Mouse (Mus musculus): ENCODE measurements around the gene Sfxn3.

DNA sequence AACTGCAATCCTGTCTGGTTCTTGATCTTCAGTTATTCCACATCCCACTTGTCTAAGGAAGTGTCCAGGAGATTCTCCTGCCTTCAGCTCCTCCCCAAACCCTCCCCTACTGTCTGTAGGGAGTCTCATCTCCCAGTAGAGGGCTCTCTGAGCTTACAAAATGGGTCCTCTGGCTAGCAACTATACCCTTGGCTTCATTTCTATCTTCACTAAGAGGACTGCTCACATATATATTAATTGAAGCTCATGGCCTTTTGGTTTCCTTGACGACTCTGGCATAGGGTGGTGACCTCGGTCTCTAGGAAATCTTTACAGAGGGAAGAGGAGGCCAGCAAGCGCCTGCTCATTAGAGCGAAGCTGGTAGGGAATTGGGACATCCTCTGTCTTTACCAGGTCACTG lies 9.1 kb downstream of the Sfxn3 start:
- TF ChIP-seq CTCF (IDR thresholded peaks at IDR 0.05; ENCODE audit: control insufficient read depth, insufficient read depth, insufficient read length): no peak
- TF ChIP-seq MYOD1 (IDR thresholded peaks at IDR 0.05; ENCODE audit: control insufficient read depth, insufficient read length, low read depth): no peak
- TF ChIP-seq MYOG (IDR thresholded peaks at IDR 0.05; ENCODE audit: control insufficient read depth, extremely low read depth, insufficient read length): no peak
- TF ChIP-seq CEBPB (IDR thresholded peaks at IDR 0.05; ENCODE audit: low read depth): no peak
- TF ChIP-seq FOSL1 (IDR thresholded peaks at IDR 0.05; ENCODE audit: insufficient read depth, low read length, poor library complexity, severe bottlenecking): no peak
- no peak for TF ChIP-seq USF1 (IDR thresholded peaks at IDR 0.05; ENCODE audit: low read depth)
